Mouse (Mus musculus): ENCODE data around the gene 1700003E16Rik. TPM values are rescaled to one million over a fixed set of nuclear protein-coding genes. Genes with fewer than 3 reads are reported as not detected.

The 1700003E16Rik gene
- 10 to 100 TPM; 13.3 to 16.9 TPM for total RNA-seq (2021)

DNA sequence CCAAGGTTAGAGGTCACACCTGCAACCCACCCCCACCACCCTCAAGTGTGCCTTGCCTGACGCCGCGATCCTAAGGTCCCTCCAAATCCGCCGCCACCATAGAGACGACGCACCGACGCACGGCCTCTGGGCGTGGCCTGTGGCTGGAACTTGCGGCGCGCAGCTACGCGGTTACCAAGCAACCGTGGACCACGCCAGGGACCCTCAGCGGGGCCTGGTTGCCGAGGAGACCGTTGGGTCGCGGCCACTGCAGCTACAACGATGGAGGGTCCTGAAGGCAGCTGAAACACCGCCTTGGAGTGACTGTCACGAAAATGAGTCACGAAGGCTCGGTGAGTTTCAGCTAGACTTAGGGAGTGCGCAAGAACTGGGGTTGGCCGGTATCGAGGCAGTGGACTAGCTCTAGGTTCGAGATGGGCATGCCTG lies at the start of gene 1700003E16Rik, which contains the start of gene Wdr54:
TSS of gene 1700003E16Rik (plus strand) at position 146 of the 426 bp plus-strand sequence.
TSS of gene Wdr54 (minus strand) at position 139 of the 426 bp plus-strand sequence.
- intact Hi-C loops (cut with DNase I): loop anchor here (5.0 kb wide), 1 partner anchor 39 kb away; the partner anchor contains the start of gene Mogs
- peak; percentile 88 for DNase-seq

DNA sequence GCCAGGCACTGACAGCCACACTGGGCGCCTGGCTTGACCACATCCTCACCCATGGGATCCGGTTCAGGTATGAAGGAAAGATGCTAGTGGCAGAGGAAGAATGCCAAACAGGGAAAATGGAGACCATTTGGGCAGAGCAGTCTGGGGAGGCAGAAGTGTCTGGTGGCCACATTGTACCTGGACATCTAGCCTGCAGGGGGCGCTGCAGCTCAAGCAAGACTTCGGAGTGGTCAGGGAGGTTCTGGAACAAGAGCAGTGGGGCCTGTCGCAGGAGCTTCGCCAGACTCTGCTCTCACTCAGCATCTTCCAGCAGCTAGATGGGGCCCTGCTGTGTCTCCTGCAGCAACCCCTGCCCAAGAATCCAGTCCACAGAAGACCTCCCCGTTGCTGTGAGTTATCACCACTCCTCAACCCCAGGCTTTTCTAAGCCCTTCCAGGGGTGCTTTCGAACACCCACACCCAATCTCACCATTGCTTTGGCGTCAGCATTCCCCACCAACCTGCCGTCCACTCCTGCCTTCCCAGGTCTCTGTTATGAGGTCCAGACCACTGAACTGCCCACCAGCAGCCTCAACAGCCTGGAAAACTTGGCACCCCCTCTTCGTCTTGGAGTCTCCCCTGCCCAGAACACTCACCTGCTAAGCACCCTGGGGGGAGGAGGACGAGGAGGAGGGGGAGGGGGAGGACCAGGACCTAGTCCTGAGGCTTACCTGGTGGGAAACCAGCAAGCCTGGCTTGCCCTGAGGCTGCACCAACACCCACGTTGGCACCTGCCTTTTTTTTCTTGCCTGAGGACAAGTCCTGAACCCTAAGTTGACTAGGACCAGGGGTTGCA lies 48.4 kb upstream of the 1700003E16Rik start:
- intact Hi-C loops (cut with DNase I): no loop called here
- peak; percentile 87 for DNase-seq

DNA sequence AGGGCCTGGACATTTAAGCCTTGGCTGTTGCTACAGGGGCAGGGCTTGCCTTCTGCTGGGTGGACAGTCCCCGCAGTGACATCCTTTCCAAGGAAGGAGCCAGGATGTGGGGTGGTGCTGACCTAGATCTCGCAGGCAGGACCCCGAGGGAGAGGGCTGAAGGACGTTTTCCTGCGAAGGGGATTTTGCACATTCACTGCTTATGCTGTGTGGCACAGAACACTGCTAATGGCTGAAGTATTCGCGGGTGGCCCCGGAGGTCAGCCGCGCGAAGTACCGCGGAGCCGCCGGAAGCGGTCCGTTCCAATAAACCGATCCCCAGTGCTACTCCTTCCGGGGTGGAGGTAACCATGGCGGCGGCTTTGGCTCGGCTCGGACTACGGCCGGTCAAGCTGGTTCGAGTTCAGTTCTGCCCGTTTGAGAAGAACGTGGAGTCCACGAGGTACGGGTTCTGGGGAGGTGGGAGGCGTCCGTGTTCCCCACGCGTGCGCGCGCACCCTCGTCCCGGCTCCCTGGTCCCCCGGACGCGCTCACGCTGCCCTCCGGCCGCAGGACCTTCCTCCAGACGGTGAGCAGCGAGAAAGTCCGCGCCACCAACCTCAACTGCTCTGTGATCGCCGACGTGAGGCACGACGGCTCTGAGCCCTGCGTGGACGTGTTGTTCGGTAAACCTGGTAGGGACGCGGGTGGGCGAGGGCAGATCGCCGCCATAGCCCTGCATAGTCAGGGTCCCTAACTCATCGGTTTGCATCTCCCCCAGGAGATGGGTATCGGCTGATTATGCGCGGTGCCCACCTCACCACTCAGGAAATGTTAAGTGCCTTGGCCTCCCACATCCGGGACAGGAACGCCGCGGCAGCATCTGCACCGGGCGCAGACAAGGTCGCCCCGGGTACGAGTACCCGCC lies 47.2 kb upstream of the 1700003E16Rik start, which contains the start of gene Mrpl53:
TSS of gene Mrpl53 (plus strand) at position 279 of the 907 bp plus-strand sequence.
- intact Hi-C loops (cut with DNase I): no loop called here
- DNase-seq: peak; percentile 85

DNA sequence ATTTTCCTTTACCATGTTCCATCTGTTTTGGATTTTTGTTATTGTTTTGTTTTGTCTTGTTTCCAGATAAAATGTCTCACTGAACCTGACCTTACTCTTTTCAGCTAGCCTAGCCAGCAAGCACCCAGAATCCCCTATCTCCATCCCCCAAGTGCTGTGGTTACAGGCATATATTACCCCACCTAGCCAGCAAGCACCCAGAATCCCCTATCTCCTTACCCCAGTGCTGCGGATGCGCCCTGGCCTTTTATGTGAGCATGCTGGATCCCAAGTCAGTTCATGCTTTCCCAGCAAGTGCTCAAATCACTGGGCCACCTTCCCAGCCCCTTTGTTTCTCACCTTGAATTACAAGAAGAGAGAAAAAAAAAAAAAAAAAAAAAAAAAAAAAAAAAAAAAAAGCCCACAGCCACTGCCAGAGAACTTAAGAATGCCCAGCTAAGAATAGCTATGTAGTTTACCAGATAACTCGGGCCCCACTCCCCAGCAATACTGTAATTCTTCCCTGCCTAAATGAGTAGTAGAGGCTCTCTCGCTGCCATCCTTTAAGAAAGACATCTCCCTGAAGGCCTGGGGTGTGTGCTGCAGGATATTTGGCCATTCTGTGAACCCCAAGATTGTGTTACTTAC lies 44.6 kb upstream of the 1700003E16Rik start:
- no peak for DNase-seq

DNA sequence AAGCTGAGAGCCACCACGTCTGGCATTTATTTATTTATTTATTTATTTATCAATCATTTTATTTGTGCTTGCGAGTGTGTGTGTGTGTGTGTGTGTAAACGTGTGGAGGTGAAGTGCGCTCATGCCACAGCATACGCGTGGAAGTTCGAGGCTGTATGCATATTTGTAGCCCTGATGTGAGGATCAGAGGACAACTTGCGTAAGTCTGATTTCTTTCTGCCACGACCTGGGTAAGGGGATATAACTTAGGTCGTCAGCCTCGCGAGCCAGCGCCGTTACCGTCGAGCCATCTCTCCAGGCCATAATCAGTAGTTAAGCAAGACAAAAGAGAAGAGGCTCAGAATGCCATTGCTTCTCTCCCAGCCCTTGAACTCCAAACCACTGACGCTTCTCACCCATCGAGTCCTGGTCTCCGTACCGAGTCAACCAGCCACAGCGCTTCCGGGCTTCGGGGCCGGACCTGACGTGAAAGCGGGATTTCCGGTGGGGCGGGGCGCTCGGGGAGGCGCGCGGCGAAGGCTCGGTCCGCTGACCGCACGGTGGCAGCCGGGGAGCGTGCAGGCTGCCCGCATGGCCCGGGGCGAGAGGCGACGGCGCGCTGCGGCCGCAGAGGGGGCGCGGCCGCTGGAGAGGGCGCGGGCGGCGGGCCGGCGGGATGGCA lies 41.1 kb upstream of the 1700003E16Rik start, which contains the start of gene Mogs:
TSS of gene Mogs (plus strand) at position 486 of the 661 bp plus-strand sequence.
- DNase-seq: peak; percentile 94
- intact Hi-C loops (cut with DNase I): loop anchor here (5.0 kb wide), 1 partner anchor 42 kb away; the partner anchor contains the start of genes 1700003E16Rik and Wdr54

More for the DNA sequence above, 44.6 kb upstream of the 1700003E16Rik start:
- intact Hi-C loops (cut with DNase I): no loop called here

DNA sequence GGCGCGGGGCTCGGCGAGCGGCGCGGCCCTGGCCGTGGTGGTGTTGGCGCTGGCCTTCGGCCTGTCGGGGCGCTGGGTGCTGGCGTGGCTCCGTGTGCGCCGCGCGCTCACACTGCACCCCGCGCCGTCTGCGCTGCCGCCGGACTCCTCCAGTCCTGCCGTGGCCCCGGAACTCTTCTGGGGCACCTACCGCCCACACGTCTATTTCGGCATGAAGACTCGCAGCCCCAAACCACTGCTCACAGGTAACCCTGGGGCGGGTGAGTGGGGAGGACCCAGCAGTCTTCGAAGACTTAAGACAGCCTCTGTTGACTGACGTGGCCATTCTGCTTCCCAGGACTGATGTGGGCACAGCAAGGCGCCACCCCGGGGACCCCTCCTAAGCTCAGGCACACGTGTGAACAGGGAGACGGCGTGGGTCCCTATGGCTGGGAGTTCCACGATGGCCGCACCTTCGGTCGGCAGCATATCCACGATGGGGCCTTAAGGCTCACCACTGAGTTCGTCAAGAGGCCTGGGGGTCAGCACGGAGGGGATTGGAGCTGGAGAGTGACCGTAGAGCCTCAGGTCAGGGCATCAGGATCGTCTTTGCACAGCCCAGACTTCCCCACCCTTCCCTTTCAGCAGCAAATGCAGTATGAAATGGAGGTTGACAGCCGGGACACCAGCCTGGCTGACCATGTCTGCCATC lies 40.4 kb upstream of the 1700003E16Rik start:
- intact Hi-C loops (cut with DNase I): loop anchor here (5.0 kb wide), 1 partner anchor 41 kb away; the partner anchor contains the start of genes 1700003E16Rik and Wdr54
- no peak for DNase-seq

DNA sequence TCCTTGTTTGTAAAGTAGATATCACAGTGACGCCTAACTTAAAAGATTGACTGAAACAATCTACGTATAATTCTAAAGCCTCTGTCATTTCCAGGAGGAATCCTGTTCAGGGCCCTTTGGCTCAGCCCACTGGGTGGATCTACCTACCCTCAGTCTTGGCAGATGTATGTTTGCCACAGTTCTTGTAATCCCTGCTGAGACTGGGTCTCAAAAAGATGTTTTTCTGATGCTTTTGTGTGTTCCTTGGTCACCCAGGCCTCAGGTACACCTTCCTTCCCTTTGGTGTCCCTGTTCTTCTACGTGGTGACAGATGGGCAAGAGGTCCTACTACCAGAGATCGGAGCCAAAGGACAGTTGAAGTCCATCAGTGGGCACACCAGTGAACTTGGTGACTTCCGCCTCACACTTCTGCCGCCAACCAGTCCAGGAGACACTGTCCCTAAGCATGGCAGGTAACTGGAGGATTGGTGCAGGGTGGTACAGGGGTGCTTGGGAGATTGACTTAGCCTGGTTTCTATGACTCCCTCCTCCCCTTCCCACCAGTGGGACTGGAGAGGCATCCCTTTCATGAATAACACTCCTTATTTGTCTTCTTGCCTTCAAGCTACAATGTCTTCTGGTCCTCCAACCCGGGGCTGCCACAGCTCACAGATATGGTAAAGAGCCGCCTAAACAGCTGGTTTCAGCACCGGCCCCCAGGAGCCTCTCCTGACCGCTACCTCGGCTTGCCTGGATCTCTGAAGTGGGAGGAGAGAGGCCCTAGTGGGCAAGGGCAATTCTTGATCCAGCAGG lies 39.6 kb upstream of the 1700003E16Rik start:
- intact Hi-C loops (cut with DNase I): loop anchor here (5.0 kb wide), 1 partner anchor 41 kb away; the partner anchor contains the start of genes 1700003E16Rik and Wdr54
- no peak for DNase-seq

DNA sequence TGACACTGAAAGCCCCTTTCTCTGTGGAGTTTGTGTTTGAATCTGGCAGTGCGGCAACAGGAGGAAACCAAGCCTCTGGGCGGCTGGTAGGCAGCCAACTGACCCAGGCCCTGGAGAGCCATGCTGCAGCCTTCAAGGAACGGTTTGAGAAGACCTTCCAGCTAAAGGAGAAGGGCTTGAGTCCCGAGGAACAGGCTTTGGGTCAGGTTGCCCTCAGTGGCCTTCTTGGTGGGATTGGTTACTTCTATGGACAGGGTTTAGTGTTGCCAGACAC lies 39.1 kb upstream of the 1700003E16Rik start:
- intact Hi-C loops (cut with DNase I): loop anchor here (5.0 kb wide), 1 partner anchor 40 kb away; the partner anchor contains the start of genes 1700003E16Rik and Wdr54
- no peak for DNase-seq

DNA sequence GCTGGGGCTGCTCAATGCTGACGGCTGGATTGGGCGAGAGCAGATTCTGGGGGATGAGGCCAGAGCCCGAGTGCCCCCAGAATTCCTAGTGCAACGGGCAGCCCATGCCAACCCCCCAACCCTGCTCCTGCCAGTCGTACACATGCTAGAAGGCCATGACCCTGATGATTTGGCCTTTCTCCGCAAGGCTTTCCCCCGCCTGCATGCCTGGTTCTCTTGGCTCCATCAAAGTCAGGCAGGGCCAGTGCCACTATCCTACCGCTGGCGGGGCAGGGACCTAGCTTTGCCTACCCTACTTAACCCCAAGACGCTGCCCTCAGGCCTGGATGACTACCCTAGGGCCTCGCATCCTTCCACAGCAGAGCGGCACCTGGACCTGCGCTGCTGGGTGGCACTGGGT lies 38.6 kb upstream of the 1700003E16Rik start:
- intact Hi-C loops (cut with DNase I): loop anchor here (5.0 kb wide), 1 partner anchor 40 kb away; the partner anchor contains the start of genes 1700003E16Rik and Wdr54
- no peak for DNase-seq

DNA sequence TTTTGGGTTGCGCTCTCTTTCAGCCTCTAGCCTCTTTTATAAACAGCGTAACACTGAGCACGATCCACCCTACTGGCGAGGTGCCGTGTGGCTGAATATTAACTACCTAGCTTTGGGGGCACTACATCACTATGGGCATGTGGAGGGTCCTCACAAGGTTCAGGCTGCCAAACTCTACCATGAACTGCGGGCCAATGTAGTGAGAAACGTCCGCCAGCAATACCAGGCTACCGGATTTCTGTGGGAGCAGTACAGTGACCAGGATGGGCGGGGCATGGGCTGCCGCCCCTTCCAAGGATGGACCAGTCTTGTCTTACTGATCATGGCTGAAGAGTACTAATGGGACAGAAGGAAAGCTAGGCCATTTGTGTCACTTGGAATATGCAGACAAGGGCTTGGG lies 37.8 kb upstream of the 1700003E16Rik start:
- no peak for DNase-seq
- intact Hi-C loops (cut with DNase I): loop anchor here (5.0 kb wide), 1 partner anchor 39 kb away; the partner anchor contains the start of genes 1700003E16Rik and Wdr54

DNA sequence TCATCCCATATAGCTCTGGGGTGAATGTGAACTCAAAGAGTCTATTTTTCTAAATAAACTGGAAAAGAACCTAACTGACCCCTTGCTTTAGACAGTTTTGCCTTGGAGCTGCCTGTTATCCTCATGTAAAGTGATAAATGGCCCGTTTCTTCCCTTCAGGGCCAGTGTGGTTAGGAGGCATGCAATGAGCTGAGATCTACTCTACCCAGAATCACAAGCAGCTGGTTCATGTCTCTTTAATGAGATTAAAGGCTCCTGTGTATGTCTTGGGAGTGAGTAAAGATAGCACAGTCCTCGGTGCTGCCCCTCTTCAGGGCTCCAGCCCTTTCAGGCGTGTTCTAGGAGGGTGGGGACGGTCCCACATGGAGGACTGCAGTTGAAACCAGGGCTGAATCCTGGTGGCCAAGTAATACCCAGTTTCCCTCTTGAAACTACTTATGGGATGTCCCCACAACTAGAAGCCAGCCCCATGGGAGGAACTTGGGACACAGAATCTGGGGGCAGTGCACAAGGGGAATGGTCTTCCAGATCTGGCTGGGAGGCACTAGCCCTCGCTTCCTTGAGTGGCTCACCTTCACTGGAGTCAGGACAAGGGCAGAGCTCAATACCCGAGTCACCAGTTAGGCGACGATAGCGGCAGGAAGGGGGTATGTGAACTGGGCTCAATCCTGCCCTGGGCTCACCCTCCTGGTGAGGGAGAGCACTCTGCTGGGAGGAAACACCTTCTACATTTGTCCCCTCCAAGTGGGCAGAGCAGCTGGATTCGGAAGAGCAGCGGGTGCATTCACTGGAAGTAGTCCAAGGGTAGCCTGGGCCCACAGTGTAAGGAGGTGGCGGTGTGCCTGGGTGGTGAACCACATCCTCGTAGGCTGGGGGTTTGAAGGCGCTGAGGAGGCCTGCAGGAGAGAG lies 37.1 kb upstream of the 1700003E16Rik start:
- DNase-seq: no peak
- intact Hi-C loops (cut with DNase I): loop anchor here (5.0 kb wide), 1 partner anchor 38 kb away; the partner anchor contains the start of genes 1700003E16Rik and Wdr54

DNA sequence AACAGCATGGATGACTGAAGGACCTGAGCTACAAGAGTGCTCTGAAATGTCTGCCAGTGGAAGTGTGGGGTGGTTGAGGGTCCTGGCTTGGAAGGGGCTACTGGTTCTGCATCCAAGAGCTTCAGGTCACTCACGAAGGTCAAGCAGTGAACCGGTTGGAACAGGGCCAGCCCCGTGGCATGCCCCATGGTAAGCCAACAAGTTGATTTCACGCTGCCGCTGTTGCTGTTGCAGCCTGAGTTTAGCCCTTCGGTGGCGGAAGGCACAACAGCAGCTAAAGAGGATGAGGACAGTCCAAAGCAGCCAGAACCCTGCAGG lies 36.5 kb upstream of the 1700003E16Rik start:
- no peak for DNase-seq
- intact Hi-C loops (cut with DNase I): loop anchor here (5.0 kb wide), 1 partner anchor 38 kb away; the partner anchor contains the start of genes 1700003E16Rik and Wdr54

DNA sequence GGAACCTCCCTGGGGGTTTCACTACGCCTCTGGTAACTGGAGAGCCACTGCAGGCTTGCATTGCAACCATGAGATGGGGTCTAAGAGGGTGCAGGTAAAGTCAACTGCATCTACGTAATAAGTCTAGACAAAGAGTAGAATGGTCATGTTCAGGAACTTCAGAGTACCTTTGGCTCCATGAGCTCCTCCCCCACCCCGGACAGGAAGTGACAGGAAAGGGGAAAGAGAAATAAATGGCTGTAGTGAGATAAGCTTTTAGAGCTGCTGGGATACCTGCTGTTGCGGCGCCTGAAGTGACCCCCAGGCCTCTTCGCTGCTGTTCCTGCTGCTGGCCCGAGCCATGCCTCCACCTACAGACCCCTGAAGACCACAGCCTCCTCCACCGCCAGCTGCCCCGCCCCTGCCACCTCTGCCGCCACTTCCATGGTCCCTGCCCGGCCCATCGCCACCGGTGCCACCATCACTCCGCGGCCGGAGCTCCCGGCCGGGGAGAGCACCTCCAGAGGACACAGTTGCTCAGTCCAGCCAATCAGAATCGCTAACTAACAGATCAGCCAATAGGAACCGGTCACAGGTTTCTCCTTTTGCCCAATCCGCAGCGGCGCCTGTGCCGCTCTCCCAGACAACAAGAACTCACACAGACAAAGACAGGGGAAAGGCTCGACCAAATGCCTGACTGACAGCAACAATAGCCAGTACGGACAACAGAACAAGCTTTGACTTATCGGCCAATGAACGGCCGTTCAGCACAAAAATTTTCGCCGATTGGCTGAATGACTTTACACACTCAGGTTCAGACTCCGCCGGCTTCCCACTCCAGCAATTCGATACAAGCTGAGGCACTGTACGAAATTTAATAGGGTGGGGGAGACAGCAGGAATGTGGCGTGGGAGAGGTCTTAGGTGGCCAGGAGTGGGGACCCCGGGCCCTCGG lies 35.0 kb upstream of the 1700003E16Rik start, which contains the start of gene Wbp1:
TSS of gene Wbp1 (minus strand) at position 630 of the 933 bp plus-strand sequence.
- intact Hi-C loops (cut with DNase I): no loop called here
- DNase-seq: peak; percentile 95

DNA sequence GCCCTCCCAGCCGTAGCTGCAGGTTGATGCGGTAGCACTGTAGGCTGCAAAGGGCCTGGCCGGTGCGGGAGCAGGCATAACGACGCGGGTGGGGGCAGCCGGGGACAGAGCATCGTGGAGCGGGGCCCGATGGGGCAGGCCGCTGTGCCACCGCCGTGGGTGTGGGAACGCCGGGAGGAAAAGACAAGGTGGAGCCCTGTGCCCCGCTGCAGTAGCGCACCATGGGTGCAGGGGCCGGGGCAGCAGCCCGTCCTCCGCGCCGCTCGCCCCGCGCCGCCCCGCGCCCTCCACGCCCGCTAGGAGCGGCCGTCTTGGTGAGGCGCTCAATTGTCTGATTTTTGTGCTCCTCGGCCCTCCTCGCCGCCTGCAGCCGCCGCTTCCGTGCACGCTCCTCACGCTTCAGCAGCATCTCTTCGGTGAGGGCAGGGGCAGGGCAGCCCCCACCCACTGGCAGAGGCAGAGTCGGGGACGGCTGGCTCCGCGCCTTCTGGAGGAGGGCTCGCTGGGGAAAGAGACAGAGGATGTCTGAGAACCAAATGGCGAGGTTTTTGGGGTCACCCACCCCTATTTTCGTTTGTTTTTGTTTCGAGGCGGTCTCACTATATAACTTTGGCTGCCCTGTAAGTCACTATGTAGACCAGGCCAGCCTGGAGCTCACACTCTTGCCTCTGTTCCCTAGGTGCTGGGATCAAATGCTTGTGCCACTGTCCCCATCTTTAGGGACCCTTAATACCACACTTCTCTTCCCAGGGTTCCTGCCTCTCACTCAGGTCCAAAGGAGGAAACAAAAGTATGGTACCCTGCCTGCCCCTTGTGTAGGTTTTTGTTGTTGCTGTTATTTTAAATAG lies 34.1 kb upstream of the 1700003E16Rik start:
- peak; percentile 69 for DNase-seq
- intact Hi-C loops (cut with DNase I): no loop called here

DNA sequence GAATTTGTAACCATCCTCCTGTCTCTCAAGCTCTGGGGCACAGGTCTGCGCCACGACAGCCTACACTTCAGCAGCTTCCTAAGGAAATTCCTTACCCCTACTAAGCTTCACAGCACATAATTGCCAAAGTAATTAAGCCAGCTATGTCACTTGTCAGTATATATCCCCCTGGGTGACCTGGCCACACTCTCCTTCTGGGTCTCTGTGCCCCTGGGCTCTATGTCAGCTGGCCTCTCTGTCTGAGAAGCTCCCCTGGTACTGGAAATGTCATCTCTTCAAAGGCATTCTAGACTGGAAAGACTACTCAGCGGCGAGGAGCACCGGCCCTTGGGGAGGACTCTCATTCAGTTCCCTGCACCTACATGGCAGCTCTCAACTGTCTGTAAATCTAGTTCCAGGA lies 33.2 kb upstream of the 1700003E16Rik start:
- DNase-seq: no peak
- intact Hi-C loops (cut with DNase I): no loop called here

Measured in left cerebral cortex, postnatal 4 days (tissue).